Mouse (Mus musculus) monocyte, adult 59 days (primary cell): ENCODE results near the gene Lrrc43. TPM values are rescaled to one million over a fixed set of nuclear protein-coding genes. Genes with fewer than 3 reads are reported as not detected.

Experiments
- total RNA-seq, 2 experiments: library from RNA; stranded (reverse); gene quantifications; one replicate each; pipeline ENCODE4 v1.2.4; 2023

Lrrc43 gene
- total RNA-seq: not detected

DNA sequence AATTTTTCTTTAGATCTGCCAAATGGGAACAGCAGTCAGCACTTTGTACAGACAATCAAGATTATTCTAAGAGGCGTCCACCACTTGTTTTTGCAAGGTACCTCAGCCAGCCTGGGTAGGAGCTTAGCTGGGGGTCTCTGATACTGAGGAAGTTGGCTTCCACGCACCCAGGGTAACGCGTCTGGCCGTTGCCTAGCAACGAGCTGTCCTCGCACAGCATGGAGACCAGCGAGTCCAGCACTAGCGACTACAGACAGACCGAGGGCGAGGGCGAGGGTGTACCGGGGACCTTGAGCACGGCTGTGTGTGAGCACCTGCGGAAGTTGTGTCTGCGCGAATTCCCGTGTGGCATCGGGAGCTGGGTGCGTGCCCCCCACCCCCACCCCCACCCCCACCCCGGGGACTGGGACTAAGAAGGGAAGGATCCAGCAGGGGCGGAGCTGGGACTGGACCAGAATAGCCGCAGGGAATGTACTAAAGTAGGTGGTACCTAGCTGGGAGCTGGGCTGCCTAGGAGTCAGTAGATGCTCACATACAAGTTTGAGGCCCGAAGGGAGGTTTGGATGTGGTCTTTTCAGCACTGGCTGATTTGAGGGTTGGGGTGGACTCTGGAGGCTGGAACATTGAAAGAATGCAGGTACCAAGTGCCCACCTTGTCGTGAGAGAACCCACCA is at the start of gene Lrrc43, which contains the start of gene Il31:
Lrrc43 (plus strand) TSS at position 194 of the 674 bp plus-strand sequence.
Il31 (minus strand) TSS at position 378 of the 674 bp plus-strand sequence.

DNA sequence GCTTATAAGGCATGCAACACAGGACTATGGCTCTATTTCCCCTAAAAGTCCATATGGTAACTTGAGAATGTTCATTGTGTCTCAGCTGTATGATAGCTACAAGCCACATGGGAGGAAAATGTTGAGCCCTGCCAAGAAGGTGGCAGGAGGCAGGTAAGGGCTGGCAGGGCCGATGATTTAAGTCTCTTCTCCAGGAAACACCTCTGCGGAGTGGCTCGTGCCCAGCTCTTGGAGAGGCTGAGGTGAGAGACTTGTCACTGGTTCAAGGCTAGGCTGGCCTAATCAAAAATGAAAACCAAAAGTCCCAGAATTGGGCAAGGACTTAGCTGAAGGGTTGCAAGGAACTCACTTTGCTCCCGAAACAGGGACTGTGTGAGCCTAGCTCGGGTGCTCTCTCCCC is 21.1 kb downstream of the Lrrc43 start, which contains the start of gene B3gnt4:
B3gnt4 (plus strand) TSS at position 301 of the 400 bp plus-strand sequence.

DNA sequence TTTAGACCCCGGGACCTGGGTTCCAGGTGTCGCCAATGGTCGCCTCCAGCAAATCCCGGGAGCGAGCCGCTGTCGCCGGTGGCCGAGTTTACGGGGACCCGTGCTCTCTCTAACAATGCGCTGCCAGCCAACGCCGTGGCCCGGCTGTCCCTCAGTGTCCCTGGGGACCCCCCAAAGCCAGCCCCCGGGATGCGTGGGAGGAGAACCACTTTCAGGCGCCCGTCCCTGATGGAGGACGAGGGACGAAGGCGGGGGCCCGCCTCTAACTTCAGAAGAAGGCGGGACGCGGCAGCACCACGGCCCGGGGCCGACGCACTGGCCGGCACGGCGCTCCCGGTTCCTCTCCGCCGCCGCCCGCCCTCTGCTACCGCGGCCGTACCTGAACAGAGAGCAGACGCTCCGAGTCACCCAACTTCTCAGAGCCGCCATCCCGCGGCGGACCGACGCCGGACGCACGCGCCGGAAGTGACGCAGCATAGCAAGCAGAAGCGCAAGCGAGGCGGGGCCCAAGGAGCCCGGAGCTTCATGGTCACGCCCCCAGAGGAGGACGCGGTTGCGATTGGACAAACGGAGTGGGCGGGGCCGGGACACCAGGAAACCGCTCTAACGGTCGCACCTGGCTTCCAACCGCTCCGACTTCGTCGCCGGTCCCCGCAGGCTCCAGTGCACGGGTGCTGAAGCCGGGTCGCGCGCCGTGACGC is 34.7 kb downstream of the Lrrc43 start, which contains the start of gene Diablo:
Diablo (minus strand) TSS at position 485 of the 701 bp plus-strand sequence.

DNA sequence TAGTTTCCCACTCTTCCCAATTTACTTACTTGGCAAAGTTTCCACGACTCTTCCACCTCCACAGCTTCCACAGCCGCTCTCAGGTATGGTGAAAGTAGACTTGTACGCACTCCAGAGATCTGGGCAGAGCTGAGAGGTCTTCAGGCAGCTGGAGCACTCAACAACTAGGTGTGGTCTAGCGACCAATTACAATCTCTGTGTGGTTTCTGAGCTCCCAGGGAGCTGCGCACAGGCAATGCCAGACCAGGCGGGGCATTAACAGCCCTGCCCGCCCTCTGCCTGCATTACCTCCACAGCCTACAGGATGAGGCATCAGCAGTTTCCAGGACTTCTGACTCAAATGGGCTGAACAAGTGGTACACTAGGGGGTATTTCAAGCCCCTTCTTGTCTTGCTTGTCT is 36.2 kb downstream of the Lrrc43 start, which contains the start of gene Gm49027:
Gm49027 (minus strand) TSS at position 208 of the 400 bp plus-strand sequence.

Other genes with a start within 250 kb of the Lrrc43 start
- gene Wdr66, start 237.2 kb upstream of the Lrrc43 start, total RNA-seq: under 1 TPM in 1 of 2 experiments, not detected in 1; 0.39 TPM
- under 1 TPM; 0.66 to 0.79 TPM for gene Bcl7a, start 145.5 kb upstream of the Lrrc43 start, total RNA-seq
- 10 to 100 TPM; 69.9 to 72.1 TPM for gene Mlxip, start 94.5 kb upstream of the Lrrc43 start, total RNA-seq
- not detected for gene Il31, start 184 bp downstream of the Lrrc43 start, total RNA-seq
- not detected for gene B3gnt4, start 21.2 kb downstream of the Lrrc43 start, total RNA-seq
- gene Diablo, start 34.9 kb downstream of the Lrrc43 start, total RNA-seq: 10 to 100 TPM; 29.7 to 34.7 TPM
- gene Gm49027, start 36.2 kb downstream of the Lrrc43 start, total RNA-seq: 1 to 10 TPM; 1.9 to 3.2 TPM
- 10 to 100 TPM; 41.2 to 49.1 TPM for gene Vps33a, start 83.7 kb downstream of the Lrrc43 start, total RNA-seq
- gene Clip1, start 195.3 kb downstream of the Lrrc43 start, total RNA-seq: 10 to 100 TPM; 94.8 to 97.0 TPM
- 100 to 1,000 TPM in 1 of 2 experiments, 10 to 100 TPM in 1; 96.4 to 103 TPM for gene Zcchc8, start 231.8 kb downstream of the Lrrc43 start, total RNA-seq